Mouse (Mus musculus): Measurements from ENCODE around the gene Pttg1. TPM values are rescaled to one million over a fixed set of nuclear protein-coding genes. Genes with fewer than 3 reads are reported as not detected.

Pttg1 gene
- polyA plus RNA-seq, 1 experiment from 2014 or later, result 82.3 TPM

GRCm38 (mm10) chr11:43424386-43424785, 1.7 kb downstream of the Pttg1 start:
- H3K27ac ChIP-seq (ENCODE audit: low read depth, low read length), result no peak overlapping the region
- H3K9me3 ChIP-seq (ENCODE audit: control insufficient read depth, low read length), result no peaks in the 10 kb centered on the region
- no peak for ATAC-seq (replicated peaks; ENCODE audit: low FRiP score)
- no peak overlapping the region for H3K9ac ChIP-seq (ENCODE audit: low read depth, low read length)
- no peak for DNase-seq (ENCODE audit: low spot score)
- H3K36me3 ChIP-seq (ENCODE audit: control insufficient read depth, insufficient read depth, low read length), result peaks cover 7% of the 10 kb centered on the region
- peaks cover 4% of the 10 kb centered on the region; the same call in 1 of the 2 replicates for H3K4me1 ChIP-seq (replicated peaks; ENCODE audit: control insufficient read depth, insufficient read depth, low read length)
- 77% methylated on average over 5 of the region's 5 CpGs for WGBS
- H3K27me3 ChIP-seq (replicated peaks; ENCODE audit: control insufficient read depth, insufficient read depth, low read length), result no peaks in the 10 kb centered on the region
- no peak overlapping the region for H3K4me2 ChIP-seq
- no peak overlapping the region for H3K4me3 ChIP-seq (ENCODE audit: low read depth, low read length)

GRCm38 (mm10) chr11:43417201-43417600, 8.8 kb downstream of the Pttg1 start:
- H3K9me3 ChIP-seq (ENCODE audit: control insufficient read depth, low read length), result no peaks in the 10 kb centered on the region
- no peaks in the 10 kb centered on the region; the same call in 1 of the 2 replicates for H3K36me3 ChIP-seq (ENCODE audit: control insufficient read depth, insufficient read depth, low read length)
- no peak overlapping the region for H3K27ac ChIP-seq (ENCODE audit: low read depth, low read length)
- H3K4me3 ChIP-seq (ENCODE audit: low read depth, low read length), result no peak overlapping the region
- 60% methylated on average over 7 of the region's 7 CpGs for WGBS
- no peaks in the 10 kb centered on the region for H3K4me1 ChIP-seq (replicated peaks; ENCODE audit: control insufficient read depth, insufficient read depth, low read length)
- no peak overlapping the region for H3K4me2 ChIP-seq
- no peak overlapping the region for H3K9ac ChIP-seq (ENCODE audit: low read depth, low read length)
- DNase-seq (ENCODE audit: low spot score), result no peak
- H3K27me3 ChIP-seq (replicated peaks; ENCODE audit: control insufficient read depth, insufficient read depth, low read length), result no peaks in the 10 kb centered on the region
- 0 out of 2 replicates have a peak, but pooled peaks have one; percentile 39 for ATAC-seq (replicated peaks; ENCODE audit: low FRiP score)

GRCm38 (mm10) chr11:43412771-43413451, 13.1 kb downstream of the Pttg1 start:
- no peak overlapping the region for H3K9ac ChIP-seq (ENCODE audit: low read depth, low read length)
- no peak overlapping the region for H3K27ac ChIP-seq (ENCODE audit: low read depth, low read length)
- peak; percentile 61 for DNase-seq (ENCODE audit: low spot score)
- no peaks in the 10 kb centered on the region for H3K4me1 ChIP-seq (replicated peaks; ENCODE audit: control insufficient read depth, insufficient read depth, low read length)
- no peak overlapping the region for H3K4me3 ChIP-seq (ENCODE audit: low read depth, low read length)
- H3K9me3 ChIP-seq (ENCODE audit: control insufficient read depth, low read length), result no peaks in the 10 kb centered on the region
- H3K36me3 ChIP-seq (ENCODE audit: control insufficient read depth, insufficient read depth, low read length), result no peaks in the 10 kb centered on the region
- no peak overlapping the region for H3K4me2 ChIP-seq
- no peak; the same call in 1 of the 2 replicates for ATAC-seq (replicated peaks; ENCODE audit: low FRiP score)
- no peaks in the 10 kb centered on the region for H3K27me3 ChIP-seq (replicated peaks; ENCODE audit: control insufficient read depth, insufficient read depth, low read length)
- WGBS, result 25% methylated on average over 14 of the region's 14 CpGs

- DNase-seq (ENCODE audit: low spot score), result peak; percentile 66
- H3K4me2 ChIP-seq, result no peak overlapping the region
Observed at GRCm38 (mm10) chr11:43411413-43411812, 14.6 kb downstream of the Pttg1 start.

GRCm38 (mm10) chr11:43410291-43410690, 15.8 kb downstream of the Pttg1 start:
- WGBS, result 77% methylated on average over 7 of the region's 7 CpGs
- H3K36me3 ChIP-seq (ENCODE audit: control insufficient read depth, insufficient read depth, low read length), result no peaks in the 10 kb centered on the region
- H3K27ac ChIP-seq (ENCODE audit: low read depth, low read length), result no peak overlapping the region
- no peaks in the 10 kb centered on the region for H3K4me1 ChIP-seq (replicated peaks; ENCODE audit: control insufficient read depth, insufficient read depth, low read length)
- no peak for DNase-seq (ENCODE audit: low spot score)
- no peak overlapping the region for H3K4me3 ChIP-seq (ENCODE audit: low read depth, low read length)
- no peaks in the 10 kb centered on the region for H3K27me3 ChIP-seq (replicated peaks; ENCODE audit: control insufficient read depth, insufficient read depth, low read length)
- no peak for ATAC-seq (replicated peaks; ENCODE audit: low FRiP score)
- H3K4me2 ChIP-seq, result no peak overlapping the region
- H3K9ac ChIP-seq (ENCODE audit: low read depth, low read length), result no peak overlapping the region
- no peaks in the 10 kb centered on the region for H3K9me3 ChIP-seq (ENCODE audit: control insufficient read depth, low read length)

More at GRCm38 (mm10) chr11:43411413-43411812, 14.6 kb downstream of the Pttg1 start:
- Histone ChIP-seq H3K27me3 (replicated peaks; ENCODE audit: control insufficient read depth, insufficient read depth, low read length) (no peaks in the 10 kb centered on the region), H3K27ac (ENCODE audit: low read depth, low read length) (no peak overlapping the region), H3K9me3 (ENCODE audit: control insufficient read depth, low read length) (no peaks in the 10 kb centered on the region), H3K9ac (ENCODE audit: low read depth, low read length) (no peak overlapping the region), H3K36me3 (ENCODE audit: control insufficient read depth, insufficient read depth, low read length) (no peaks in the 10 kb centered on the region), H3K4me3 (ENCODE audit: low read depth, low read length) (no peak overlapping the region), H3K4me1 (replicated peaks; ENCODE audit: control insufficient read depth, insufficient read depth, low read length) (no peaks in the 10 kb centered on the region)
- ATAC-seq (replicated peaks; ENCODE audit: low FRiP score), result no peak
- WGBS, result 0% methylated on average over 1 of the region's 1 CpGs

GRCm38 (mm10) chr11:43408888-43409287, 17.2 kb downstream of the Pttg1 start:
- Histone ChIP-seq H3K9me3 (ENCODE audit: control insufficient read depth, low read length) (peaks cover 3% of the 10 kb centered on the region; the same call in 1 of the 2 replicates), H3K4me1 (replicated peaks; ENCODE audit: control insufficient read depth, insufficient read depth, low read length) (no peaks in the 10 kb centered on the region), H3K27ac (ENCODE audit: low read depth, low read length) (no peak overlapping the region), H3K4me3 (ENCODE audit: low read depth, low read length) (no peak overlapping the region), H3K4me2 (no peak overlapping the region), H3K9ac (ENCODE audit: low read depth, low read length) (no peak overlapping the region), H3K36me3 (ENCODE audit: control insufficient read depth, insufficient read depth, low read length) (no peaks in the 10 kb centered on the region), H3K27me3 (replicated peaks; ENCODE audit: control insufficient read depth, insufficient read depth, low read length) (no peaks in the 10 kb centered on the region)
- WGBS, result 74% methylated on average over 2 of the region's 2 CpGs
- no peak for DNase-seq (ENCODE audit: low spot score)
- no peak for ATAC-seq (replicated peaks; ENCODE audit: low FRiP score)

GRCm38 (mm10) chr11:43404150-43404807, 21.8 kb downstream of the Pttg1 start:
- 82% methylated on average over 15 of the region's 15 CpGs for WGBS
- H3K4me3 ChIP-seq (ENCODE audit: low read depth, low read length), result no peak overlapping the region
- no peak for DNase-seq (ENCODE audit: low spot score)
- H3K4me2 ChIP-seq, result no peak overlapping the region
- H3K27me3 ChIP-seq (replicated peaks; ENCODE audit: control insufficient read depth, insufficient read depth, low read length), result no peaks in the 10 kb centered on the region
- peaks cover 3% of the 10 kb centered on the region; the same call in 1 of the 2 replicates for H3K9me3 ChIP-seq (ENCODE audit: control insufficient read depth, low read length)
- ATAC-seq (replicated peaks; ENCODE audit: low FRiP score), result no peak
- no peaks in the 10 kb centered on the region for H3K4me1 ChIP-seq (replicated peaks; ENCODE audit: control insufficient read depth, insufficient read depth, low read length)
- no peak overlapping the region for H3K9ac ChIP-seq (ENCODE audit: low read depth, low read length)
- H3K36me3 ChIP-seq (ENCODE audit: control insufficient read depth, insufficient read depth, low read length), result no peaks in the 10 kb centered on the region
- H3K27ac ChIP-seq (ENCODE audit: low read depth, low read length), result no peak overlapping the region

- H3K27me3 ChIP-seq (replicated peaks; ENCODE audit: control insufficient read depth, insufficient read depth, low read length), result no peaks in the 10 kb centered on the region
- 69% methylated on average over 1 of the region's 1 CpGs for WGBS
- H3K4me2 ChIP-seq, result no peak overlapping the region
- ATAC-seq (replicated peaks; ENCODE audit: low FRiP score), result no peak
- no peak for DNase-seq (ENCODE audit: low spot score)
- no peak overlapping the region for H3K27ac ChIP-seq (ENCODE audit: low read depth, low read length)
- H3K36me3 ChIP-seq (ENCODE audit: control insufficient read depth, insufficient read depth, low read length), result no peaks in the 10 kb centered on the region
- no peak overlapping the region for H3K4me3 ChIP-seq (ENCODE audit: low read depth, low read length)
- H3K9ac ChIP-seq (ENCODE audit: low read depth, low read length), result no peak overlapping the region
- H3K4me1 ChIP-seq (replicated peaks; ENCODE audit: control insufficient read depth, insufficient read depth, low read length), result no peaks in the 10 kb centered on the region
- peaks cover 3% of the 10 kb centered on the region; the same call in 1 of the 2 replicates for H3K9me3 ChIP-seq (ENCODE audit: control insufficient read depth, low read length)
Observed at GRCm38 (mm10) chr11:43400131-43400530, 25.9 kb downstream of the Pttg1 start.

- no peaks in the 10 kb centered on the region for H3K27me3 ChIP-seq (replicated peaks; ENCODE audit: control insufficient read depth, insufficient read depth, low read length)
- H3K4me3 ChIP-seq (ENCODE audit: low read depth, low read length), result no peak overlapping the region
- no peak for ATAC-seq (replicated peaks; ENCODE audit: low FRiP score)
- H3K4me2 ChIP-seq, result no peak overlapping the region
- no peak overlapping the region for H3K27ac ChIP-seq (ENCODE audit: low read depth, low read length)
- H3K4me1 ChIP-seq (replicated peaks; ENCODE audit: control insufficient read depth, insufficient read depth, low read length), result no peaks in the 10 kb centered on the region
- H3K36me3 ChIP-seq (ENCODE audit: control insufficient read depth, insufficient read depth, low read length), result no peaks in the 10 kb centered on the region
- DNase-seq (ENCODE audit: low spot score), result no peak
- H3K9me3 ChIP-seq (ENCODE audit: control insufficient read depth, low read length), result no peaks in the 10 kb centered on the region
- 47% methylated on average over 4 of the region's 4 CpGs for WGBS
- no peak overlapping the region for H3K9ac ChIP-seq (ENCODE audit: low read depth, low read length)
Observed at GRCm38 (mm10) chr11:43399297-43399696, 26.8 kb downstream of the Pttg1 start.

All from liver, embryonic 11.5 days (tissue).